Mouse (Mus musculus) stomach, embryonic 15.5 days (tissue): ENCODE results near the gene Gigyf2. TPM values are rescaled to one million over a fixed set of nuclear protein-coding genes. Genes with fewer than 3 reads are reported as not detected.

ENCODE experiments used
- ATAC-seq: fragments of 200-750 bp; cut with Nextera tagmentation; 2 replicates; pipeline ENCODE4 v1.8.0; 2017; ENCODE audit warnings: low read depth, moderate number of reproducible peaks, moderate TSS enrichment; ENCODE audit not compliant: insufficient read depth, low FRiP score
- H3K27ac ChIP-seq: fragments of 300-500 bp; sonication (generic); 2 replicates; pipeline ENCODE4 v1.5.1; 2015; ENCODE audit warnings: mild to moderate bottlenecking, inconsistent platforms
- H3K27me3 ChIP-seq: fragments of 300-500 bp; sonication (generic); replicated peaks from 2 replicates; pipeline ENCODE4 v1.6.1; 2015; ENCODE audit warnings: inconsistent platforms
- H3K36me3 ChIP-seq: fragments of 300-500 bp; sonication (generic); 2 replicates; pipeline ENCODE4 v1.6.1; 2015; ENCODE audit warnings: inconsistent platforms
- H3K4me1 ChIP-seq: fragments of 300-500 bp; sonication (generic); 2 replicates; pipeline ENCODE4 v1.6.1; 2015; ENCODE audit warnings: inconsistent platforms
- H3K4me2 ChIP-seq: fragments of 300-500 bp; sonication (generic); 2 replicates; pipeline ENCODE4 v1.6.1; 2015; ENCODE audit warnings: mild to moderate bottlenecking, inconsistent platforms
- H3K4me3 ChIP-seq: fragments of 300-500 bp; sonication (generic); replicated peaks from 2 replicates; pipeline ENCODE4 v1.5.1; 2015; ENCODE audit warnings: inconsistent platforms
- H3K9ac ChIP-seq: fragments of 300-500 bp; sonication (generic); 2 replicates; pipeline ENCODE4 v1.6.1; 2015; ENCODE audit warnings: inconsistent platforms
- H3K9me3 ChIP-seq: fragments of 300-500 bp; sonication (generic); 2 replicates; pipeline ENCODE4 v1.6.1; 2016; ENCODE audit warnings: inconsistent platforms
- WGBS: fragments of 180-500 bp; shearing (Covaris S2); methylation state at CpG from one replicate; pipeline ENCODE4 v1.1.7; 2015; 5-methylcytosine and 5-hydroxymethylcytosine counted together
- polyA plus RNA-seq: library from polyadenylated mRNA; unstranded; fragments of >200 nt; fragmentation: Nextera tagmentation; extraction: Ambion mirVana; gene quantifications from 2 replicates; pipeline ENCODE4 v1.2.1, GENCODE M21; 2015

Gigyf2 gene
- polyA plus RNA-seq, 1 experiment from 2014 or later: 49.4 TPM

DNA sequence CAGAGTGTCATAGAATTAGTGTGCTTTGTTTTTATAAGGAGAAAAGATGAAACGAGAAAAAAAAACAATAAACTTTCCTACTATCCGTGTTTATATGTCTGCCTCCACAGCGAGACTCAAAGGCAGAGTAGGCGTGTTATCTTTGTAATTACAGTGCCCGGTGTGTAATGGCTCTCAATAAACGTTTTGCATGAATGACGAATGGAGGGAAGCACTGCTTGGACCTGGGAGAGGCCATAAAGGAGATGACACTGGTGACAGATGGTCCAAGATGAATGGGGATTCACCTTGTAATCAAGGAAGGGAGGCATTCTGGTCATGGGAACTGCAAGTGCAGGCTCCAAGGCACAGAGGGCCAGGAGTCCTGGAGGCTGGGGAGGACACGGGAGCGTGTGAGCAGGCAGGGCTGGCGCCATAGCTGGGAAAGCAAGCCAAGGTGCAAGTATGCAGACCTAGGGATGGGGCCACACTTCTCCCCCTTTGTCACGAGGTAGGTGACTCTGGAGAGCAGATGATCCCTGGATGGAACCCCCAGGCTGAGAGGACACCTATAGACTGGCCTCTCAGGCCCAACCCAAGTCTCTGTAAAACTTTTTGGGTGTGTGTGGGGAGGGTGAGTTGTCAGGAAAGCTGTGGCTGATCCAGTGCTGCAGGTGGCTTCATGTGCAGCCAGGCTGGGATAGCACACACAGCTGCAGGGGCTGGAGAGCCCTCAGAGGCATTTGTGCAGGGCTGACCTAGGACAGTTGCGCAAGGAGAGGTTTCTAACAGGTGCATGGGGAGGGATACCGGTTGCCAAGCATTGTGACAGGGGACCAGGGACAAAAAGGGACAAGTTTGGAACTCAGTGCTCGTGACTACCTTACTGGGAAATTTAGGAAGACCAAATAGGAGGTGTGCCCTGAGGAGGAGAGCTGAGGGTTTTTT is 26.2 kb upstream of the Gigyf2 start:
- 52% methylated on average over 14 of the region's 14 CpGs for WGBS
- no peak for ATAC-seq
- no peak overlapping the region for H3K27ac ChIP-seq
- H3K9ac ChIP-seq: no peak overlapping the region
- H3K4me2 ChIP-seq: no peak overlapping the region
- no peaks in the 10 kb centered on the region for H3K9me3 ChIP-seq
- no peaks in the 10 kb centered on the region for H3K36me3 ChIP-seq
- no peak overlapping the region for H3K4me3 ChIP-seq
- no peaks in the 10 kb centered on the region for H3K4me1 ChIP-seq
- H3K27me3 ChIP-seq: no peaks in the 10 kb centered on the region

DNA sequence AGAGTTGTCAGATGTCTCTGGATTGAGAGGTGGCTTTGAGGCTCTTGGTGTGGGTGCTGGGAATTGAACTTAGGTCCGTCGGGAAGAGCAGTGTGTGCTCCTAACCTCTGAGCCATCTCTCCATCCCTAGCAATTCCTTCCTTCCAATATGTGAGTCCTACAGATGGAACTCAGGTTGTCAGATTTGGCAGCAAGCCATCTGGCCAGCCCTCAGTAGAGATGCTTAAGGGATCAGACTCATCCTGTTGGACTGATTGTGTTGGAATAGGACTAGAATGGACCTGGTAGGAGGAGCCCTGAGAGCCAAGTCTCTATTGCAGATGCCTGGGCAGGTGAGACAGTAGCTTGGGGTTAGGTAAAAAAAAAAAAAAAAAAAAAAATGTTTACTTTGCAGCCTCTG is 24.8 kb upstream of the Gigyf2 start:
- no peak for ATAC-seq
- WGBS: 91% methylated on average over 2 of the region's 2 CpGs
- Histone ChIP-seq H3K27ac (no peak overlapping the region), H3K27me3 (no peaks in the 10 kb centered on the region), H3K4me2 (no peak overlapping the region), H3K9ac (no peak overlapping the region), H3K36me3 (no peaks in the 10 kb centered on the region), H3K9me3 (no peaks in the 10 kb centered on the region), H3K4me3 (no peak overlapping the region), H3K4me1 (no peaks in the 10 kb centered on the region)

DNA sequence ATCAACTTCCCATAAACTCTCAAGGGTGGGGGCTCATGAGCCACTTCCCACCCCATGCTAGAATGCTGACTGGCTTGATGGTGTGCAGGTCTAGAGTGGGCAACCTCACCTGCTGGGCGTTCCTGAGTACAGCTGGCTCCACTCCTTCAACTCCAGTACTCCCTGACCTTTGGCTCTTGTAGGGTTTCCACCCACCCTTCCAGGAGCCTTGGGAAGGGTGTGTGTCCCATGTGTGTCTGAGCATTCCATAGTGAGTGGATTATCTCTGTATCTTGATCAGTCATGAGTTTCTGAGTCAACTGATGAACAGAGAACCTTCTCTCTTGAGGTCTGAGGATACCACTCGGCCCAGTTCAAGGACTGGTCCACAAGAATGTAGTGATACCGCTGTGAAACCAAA is 17.8 kb upstream of the Gigyf2 start:
- no peaks in the 10 kb centered on the region for H3K9me3 ChIP-seq
- H3K4me2 ChIP-seq: no peak overlapping the region
- H3K27me3 ChIP-seq: no peaks in the 10 kb centered on the region
- H3K4me3 ChIP-seq: no peak overlapping the region
- no peak for ATAC-seq
- WGBS: 82% methylated on average over 3 of the region's 3 CpGs
- no peaks in the 10 kb centered on the region for H3K36me3 ChIP-seq
- H3K4me1 ChIP-seq: 0 out of 2 replicates have a peak, but pooled peaks cover 2% of the 10 kb centered on the region
- no peak overlapping the region for H3K27ac ChIP-seq
- H3K9ac ChIP-seq: no peak overlapping the region

DNA sequence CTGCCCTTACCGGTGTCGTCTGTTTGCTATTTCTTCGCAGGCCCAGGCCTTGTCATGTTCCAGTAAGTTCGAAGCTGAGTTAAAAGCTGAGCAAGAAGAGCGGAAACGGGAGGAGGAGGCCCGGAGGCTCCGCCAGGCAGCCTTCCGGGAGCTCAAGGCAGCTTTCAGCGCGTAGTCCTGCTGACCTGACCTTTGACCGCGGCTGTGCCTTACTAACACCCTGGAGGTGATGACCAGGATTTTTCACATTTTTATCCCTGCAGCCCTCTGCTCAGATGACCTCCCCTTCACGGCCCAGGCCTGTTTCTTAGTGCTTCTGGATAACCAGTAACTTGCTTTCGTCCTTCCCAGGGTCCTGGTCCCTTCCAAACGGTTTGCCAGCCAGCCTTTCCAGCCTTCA is 17.2 kb upstream of the Gigyf2 start:
- Histone ChIP-seq H3K27me3 (no peaks in the 10 kb centered on the region), H3K36me3 (no peaks in the 10 kb centered on the region), H3K4me1 (0 out of 2 replicates have a peak, but pooled peaks cover 2% of the 10 kb centered on the region), H3K27ac (no peak overlapping the region), H3K4me2 (no peak overlapping the region), H3K9ac (no peak overlapping the region), H3K4me3 (no peak overlapping the region), H3K9me3 (no peaks in the 10 kb centered on the region)
- WGBS: 78% methylated on average over 16 of the region's 16 CpGs
- ATAC-seq: no peak

DNA sequence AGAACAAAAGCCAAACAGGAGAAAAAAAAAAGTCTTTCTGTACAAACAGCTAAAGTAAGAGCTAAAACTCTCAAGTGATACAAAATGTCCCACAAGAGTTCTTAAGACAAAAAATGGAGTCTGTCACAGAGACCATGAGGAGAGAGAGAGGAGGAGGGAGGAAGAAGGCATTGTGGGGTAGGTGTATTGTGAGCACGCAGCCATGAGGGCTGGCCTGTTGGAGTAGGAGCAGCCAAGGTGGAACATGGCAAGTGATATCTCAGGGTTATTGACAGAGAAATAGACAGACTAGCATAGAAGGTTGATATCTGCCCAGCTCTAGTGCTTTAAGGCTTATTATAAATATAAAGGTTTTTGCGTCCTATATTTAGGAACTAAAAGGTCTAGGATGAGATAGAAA is 14.1 kb upstream of the Gigyf2 start:
- H3K4me1 ChIP-seq: 0 out of 2 replicates have a peak, but pooled peaks cover 2% of the 10 kb centered on the region
- no peak overlapping the region for H3K9ac ChIP-seq
- no peak overlapping the region for H3K4me2 ChIP-seq
- H3K27ac ChIP-seq: no peak overlapping the region
- no peaks in the 10 kb centered on the region for H3K9me3 ChIP-seq
- no peak for ATAC-seq
- WGBS: 79% methylated on average over 2 of the region's 2 CpGs
- no peaks in the 10 kb centered on the region for H3K27me3 ChIP-seq
- H3K4me3 ChIP-seq: no peak overlapping the region
- no peaks in the 10 kb centered on the region for H3K36me3 ChIP-seq

DNA sequence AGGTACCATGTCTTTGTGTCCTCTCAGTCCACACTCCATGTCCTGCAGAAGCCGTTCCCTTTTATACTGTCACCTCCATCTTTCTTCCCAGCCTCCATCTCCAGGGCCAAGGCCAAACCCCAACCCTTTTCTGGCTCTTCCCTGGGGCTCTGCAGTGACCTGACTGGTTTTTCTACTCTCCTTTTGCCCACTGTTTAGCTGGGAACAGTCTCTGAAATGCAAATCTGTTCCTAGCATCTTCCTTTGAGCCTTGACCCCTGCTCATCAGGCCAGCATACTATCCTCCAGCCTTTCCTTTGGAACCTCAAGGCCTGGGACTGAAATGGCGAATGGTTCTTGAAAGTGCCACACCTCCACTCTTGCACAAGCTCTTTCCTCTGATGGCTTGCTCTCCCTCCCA is 13.7 kb upstream of the Gigyf2 start:
- no peaks in the 10 kb centered on the region for H3K36me3 ChIP-seq
- 71% methylated on average over 2 of the region's 2 CpGs for WGBS
- ATAC-seq: no peak

DNA sequence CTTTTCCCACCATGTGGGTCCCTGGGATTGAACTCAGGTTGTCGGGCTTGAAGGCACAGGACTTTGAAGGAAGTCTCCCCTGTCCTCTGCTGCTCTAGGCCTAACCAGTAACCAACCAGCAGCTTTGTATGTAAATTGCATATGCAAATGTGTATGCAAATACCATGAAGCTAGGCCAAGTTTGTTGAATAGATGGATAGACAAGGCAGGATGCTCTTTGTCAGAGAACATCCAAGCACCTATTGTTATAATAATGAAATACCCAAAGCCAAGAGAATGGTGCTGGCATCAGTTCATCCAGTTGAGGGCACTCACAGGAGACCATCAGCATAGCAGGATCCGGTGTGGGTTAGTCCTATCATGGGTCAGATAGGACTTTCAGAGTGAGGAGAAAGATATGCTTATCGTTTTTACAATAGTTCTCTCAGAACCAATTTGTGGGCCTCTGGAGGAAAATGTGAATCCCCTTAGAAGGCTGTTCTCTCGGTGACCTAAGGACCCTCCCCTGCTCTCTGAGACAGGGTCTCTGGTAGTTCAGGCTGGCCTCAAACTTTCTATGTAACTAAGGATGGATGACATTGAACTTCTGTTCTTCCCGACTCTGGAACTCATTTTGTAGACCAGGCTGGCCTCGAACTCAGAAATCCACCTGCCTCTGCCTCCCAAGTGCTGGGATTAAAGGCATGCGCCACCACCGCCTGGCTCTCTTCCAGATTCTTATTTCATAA is 12.8 kb upstream of the Gigyf2 start:
- Histone ChIP-seq H3K36me3 (no peaks in the 10 kb centered on the region), H3K4me3 (no peak overlapping the region), H3K4me2 (no peak overlapping the region), H3K9ac (no peak overlapping the region), H3K9me3 (no peaks in the 10 kb centered on the region), H3K27ac (no peak overlapping the region), H3K27me3 (no peaks in the 10 kb centered on the region), H3K4me1 (0 out of 2 replicates have a peak, but pooled peaks cover 2% of the 10 kb centered on the region)
- no peak for ATAC-seq
- 85% methylated on average over 8 of the region's 8 CpGs for WGBS

More for the DNA sequence above, 13.7 kb upstream of the Gigyf2 start:
- Histone ChIP-seq H3K27ac (no peak overlapping the region), H3K9me3 (no peaks in the 10 kb centered on the region), H3K9ac (no peak overlapping the region), H3K4me3 (no peak overlapping the region), H3K4me1 (0 out of 2 replicates have a peak, but pooled peaks cover 2% of the 10 kb centered on the region), H3K27me3 (no peaks in the 10 kb centered on the region), H3K4me2 (no peak overlapping the region)

DNA sequence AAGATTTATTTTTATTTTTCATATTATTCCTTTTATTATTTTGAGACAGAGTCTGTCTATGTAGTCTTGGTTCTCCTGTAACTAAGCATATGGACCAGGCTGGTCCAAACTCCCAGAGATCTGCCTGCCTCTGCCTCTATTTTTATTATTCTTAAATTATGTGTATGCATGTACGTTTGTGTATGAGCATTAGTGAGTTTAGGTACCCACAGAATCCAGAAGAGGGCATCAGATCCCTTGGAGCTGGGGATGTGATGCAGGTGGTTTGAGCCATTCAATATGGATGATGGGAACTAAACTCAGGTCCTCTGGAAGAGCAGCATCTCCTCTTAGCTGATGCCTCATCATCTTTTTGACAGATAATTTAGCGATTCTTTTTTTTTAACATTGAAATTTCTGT is 11.4 kb upstream of the Gigyf2 start:
- Histone ChIP-seq H3K9me3 (no peaks in the 10 kb centered on the region; the same call in 1 of the 2 replicates), H3K27me3 (no peaks in the 10 kb centered on the region), H3K9ac (no peak overlapping the region), H3K36me3 (no peaks in the 10 kb centered on the region; the same call in 1 of the 2 replicates), H3K27ac (no peak overlapping the region), H3K4me3 (no peak overlapping the region), H3K4me1 (no peaks in the 10 kb centered on the region), H3K4me2 (no peak overlapping the region)
- no peak for ATAC-seq
- 85% methylated on average over 2 of the region's 2 CpGs for WGBS

DNA sequence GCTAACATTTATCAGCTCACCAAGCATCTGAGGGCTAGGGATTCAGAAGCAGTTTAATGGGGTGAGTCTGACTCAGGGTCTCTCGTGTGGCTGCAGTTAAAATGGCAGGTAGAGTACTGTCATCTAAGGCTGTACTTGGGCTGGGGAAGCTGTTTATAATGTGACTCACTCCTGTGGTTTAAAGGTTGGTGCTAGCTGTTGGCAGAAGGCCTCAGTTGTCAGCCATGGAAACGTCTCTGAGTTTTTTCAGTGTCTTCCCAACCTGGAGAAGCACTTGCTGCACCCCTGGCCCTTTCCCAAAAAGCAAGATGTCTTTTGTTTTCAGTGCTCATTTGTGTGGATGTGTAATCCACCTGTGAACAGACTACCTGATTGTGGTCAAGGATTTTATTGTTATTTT is 10.9 kb upstream of the Gigyf2 start:
- H3K9me3 ChIP-seq: no peaks in the 10 kb centered on the region; the same call in 1 of the 2 replicates
- ATAC-seq: no peak
- H3K4me3 ChIP-seq: no peak overlapping the region
- H3K36me3 ChIP-seq: no peaks in the 10 kb centered on the region; the same call in 1 of the 2 replicates
- no peak overlapping the region for H3K9ac ChIP-seq
- no peak overlapping the region for H3K4me2 ChIP-seq
- WGBS: 60% methylated on average over 2 of the region's 2 CpGs
- no peaks in the 10 kb centered on the region for H3K4me1 ChIP-seq
- H3K27ac ChIP-seq: no peak overlapping the region
- no peaks in the 10 kb centered on the region for H3K27me3 ChIP-seq

DNA sequence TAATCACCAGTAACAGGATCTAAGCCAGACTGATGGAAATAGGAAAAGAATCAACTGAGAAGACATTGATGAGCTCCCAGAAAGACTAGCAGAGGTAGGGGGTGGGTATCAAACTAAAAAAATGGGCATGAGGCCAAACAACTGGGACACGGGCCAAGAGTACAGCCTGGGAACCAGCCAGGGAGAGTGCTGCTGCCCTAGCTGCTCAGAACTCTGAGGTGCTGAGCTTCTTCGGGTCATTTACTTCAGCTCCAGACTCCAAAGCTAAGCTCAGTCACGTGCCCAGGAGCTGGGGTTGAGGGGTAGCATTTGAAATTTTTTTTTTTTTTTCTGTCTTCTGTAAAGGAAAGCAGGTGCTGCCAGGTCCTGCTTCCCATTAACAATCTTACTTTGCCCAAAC is 10.1 kb upstream of the Gigyf2 start:
- 43% methylated on average over 3 of the region's 3 CpGs for WGBS
- no peak overlapping the region for H3K4me3 ChIP-seq
- no peak overlapping the region for H3K27ac ChIP-seq

DNA sequence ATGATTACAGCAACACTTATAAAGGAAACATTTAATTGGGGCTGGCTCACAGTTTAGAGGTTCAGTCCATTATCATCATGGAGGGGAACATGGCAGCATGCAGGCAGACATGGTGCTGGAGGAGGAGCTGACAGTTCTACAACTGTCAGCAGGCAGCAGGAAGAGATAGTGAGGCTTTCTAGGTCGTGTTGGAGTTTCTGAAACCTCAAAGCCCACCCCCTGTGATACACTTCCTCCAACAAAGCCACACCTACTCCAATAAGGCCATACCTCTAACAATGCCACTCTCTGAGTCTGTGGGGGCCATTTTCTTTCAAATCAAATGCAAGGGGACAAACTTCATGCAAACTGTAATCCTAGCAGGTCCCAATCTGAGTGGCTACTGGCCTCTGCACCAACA is 5.7 kb upstream of the Gigyf2 start:
- Histone ChIP-seq H3K27ac (no peak overlapping the region), H3K4me1 (no peaks in the 10 kb centered on the region), H3K36me3 (no peaks in the 10 kb centered on the region; the same call in 1 of the 2 replicates), H3K4me3 (no peak overlapping the region), H3K9ac (no peak overlapping the region), H3K27me3 (no peaks in the 10 kb centered on the region), H3K4me2 (no peak overlapping the region), H3K9me3 (no peaks in the 10 kb centered on the region; the same call in 1 of the 2 replicates)
- no peak for ATAC-seq
- WGBS: 5% methylated on average over 1 of the region's 1 CpGs

More for the DNA sequence above, 10.1 kb upstream of the Gigyf2 start:
- no peak overlapping the region for H3K4me2 ChIP-seq
- ATAC-seq: 0 out of 2 replicates have a peak, but pooled peaks have one; percentile 47
- H3K4me1 ChIP-seq: no peaks in the 10 kb centered on the region
- H3K36me3 ChIP-seq: no peaks in the 10 kb centered on the region; the same call in 1 of the 2 replicates
- no peaks in the 10 kb centered on the region; the same call in 1 of the 2 replicates for H3K9me3 ChIP-seq
- H3K9ac ChIP-seq: no peak overlapping the region
- H3K27me3 ChIP-seq: no peaks in the 10 kb centered on the region

DNA sequence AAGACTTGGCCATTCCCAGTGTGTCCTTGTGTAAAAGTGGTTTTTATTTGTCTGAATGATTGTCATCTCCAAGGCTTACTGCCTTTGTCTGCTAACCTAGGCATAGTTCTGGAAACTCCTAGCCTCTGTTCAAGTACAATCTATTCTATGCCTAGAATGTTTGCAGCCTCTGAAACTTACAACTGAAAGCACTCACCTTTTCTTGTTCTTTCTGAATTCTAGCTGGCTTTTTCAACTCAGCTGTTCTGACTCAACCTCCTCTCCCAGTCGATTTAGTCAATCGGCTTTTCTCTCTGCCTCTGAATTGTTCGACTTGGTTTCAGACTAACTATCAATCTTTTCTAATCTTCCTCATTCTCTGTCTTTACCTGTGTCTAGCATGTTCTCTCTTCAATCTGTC is 4.0 kb upstream of the Gigyf2 start:
- no peaks in the 10 kb centered on the region for H3K27me3 ChIP-seq
- H3K4me3 ChIP-seq: no peak overlapping the region
- H3K4me1 ChIP-seq: no peaks in the 10 kb centered on the region
- no peak overlapping the region for H3K27ac ChIP-seq
- 93% methylated on average over 3 of the region's 3 CpGs for WGBS
- ATAC-seq: no peak
- H3K36me3 ChIP-seq: no peaks in the 10 kb centered on the region; the same call in 1 of the 2 replicates
- no peaks in the 10 kb centered on the region; the same call in 1 of the 2 replicates for H3K9me3 ChIP-seq
- no peak overlapping the region for H3K4me2 ChIP-seq
- H3K9ac ChIP-seq: no peak overlapping the region
